Mouse (Mus musculus) neural tube, embryonic 14.5 days (tissue): ENCODE results near the gene Kpna3. TPM values are rescaled to one million over a fixed set of nuclear protein-coding genes. Genes with fewer than 3 reads are reported as not detected.

Experiments used
- ATAC-seq: fragments of 200-750 bp; cut with Nextera tagmentation; 2 replicates; pipeline ENCODE4 v1.8.0; 2017; ENCODE audit warnings: low read depth, mild to moderate bottlenecking, moderate TSS enrichment, moderate library complexity
- H3K27ac ChIP-seq: fragments of 300-500 bp; sonication (generic); 2 replicates; pipeline ENCODE4 v1.5.1; 2014; ENCODE audit warnings: low read depth, mild to moderate bottlenecking, control low read depth, low read length, moderate library complexity, mixed read lengths
- H3K27me3 ChIP-seq: fragments of 300-500 bp; sonication (generic); 2 replicates; pipeline ENCODE4 v1.6.1; 2014; ENCODE audit warnings: low read length; ENCODE audit not compliant: control insufficient read depth, insufficient read depth
- H3K36me3 ChIP-seq: fragments of 300-500 bp; sonication (generic); 2 replicates; pipeline ENCODE4 v1.6.1; 2014; ENCODE audit warnings: low read length, mixed read lengths; ENCODE audit not compliant: control insufficient read depth, insufficient read depth
- H3K4me1 ChIP-seq: fragments of 300-500 bp; sonication (generic); 2 replicates; pipeline ENCODE4 v1.6.1; 2014; ENCODE audit warnings: low read length; ENCODE audit not compliant: control insufficient read depth, insufficient read depth
- H3K4me2 ChIP-seq: fragments of 300-500 bp; sonication (generic); 2 replicates; pipeline ENCODE4 v1.6.1; 2014; ENCODE audit warnings: mild to moderate bottlenecking, low read depth, low read length, control low read depth
- H3K4me3 ChIP-seq: fragments of 300-500 bp; sonication (generic); 2 replicates; pipeline ENCODE4 v1.5.1; 2014; ENCODE audit warnings: low read depth, low read length, control low read depth, mixed read lengths
- H3K9ac ChIP-seq: fragments of 300-500 bp; sonication (generic); replicated peaks from 2 replicates; pipeline ENCODE4 v1.6.1; 2014; ENCODE audit warnings: low read depth, mild to moderate bottlenecking, control low read depth, low read length, mixed read lengths
- H3K9me3 ChIP-seq: fragments of 300-500 bp; sonication (generic); 2 replicates; pipeline ENCODE4 v1.6.1; 2016; ENCODE audit warnings: low read length; ENCODE audit not compliant: control insufficient read depth
- WGBS: fragments of 180-500 bp; shearing (Covaris S2); extraction: QIAGEN DNeasy Blood & Tissue Kit; methylation state at CpG from one replicate; pipeline ENCODE4 v1.1.7; 2014; 5-methylcytosine and 5-hydroxymethylcytosine counted together
- polyA plus RNA-seq: library from polyadenylated mRNA; unstranded; fragments of >200 nt; fragmentation: Nextera tagmentation; extraction: Ambion mirVana; gene quantifications from 2 replicates; pipeline ENCODE4 v1.2.1, GENCODE M21; 2014

Kpna3 gene
- polyA plus RNA-seq, 1 experiment from 2014 or later = 82.1 TPM

GRCm38 (mm10) chr14:61413686-61414085, 26.0 kb downstream of the Kpna3 start:
- H3K36me3 ChIP-seq = no peaks in the 10 kb centered on the region
- no peaks in the 10 kb centered on the region for H3K9me3 ChIP-seq
- no peak for ATAC-seq
- no peak overlapping the region for H3K27ac ChIP-seq
- H3K4me3 ChIP-seq = no peak overlapping the region
- H3K4me1 ChIP-seq = peaks cover 9% of the 10 kb centered on the region; the same call in 1 of the 2 replicates
- H3K9ac ChIP-seq = no peak overlapping the region
- H3K4me2 ChIP-seq = no peak overlapping the region
- 57% methylated on average over 3 of the region's 3 CpGs for WGBS
- no peaks in the 10 kb centered on the region for H3K27me3 ChIP-seq

- Histone ChIP-seq H3K36me3 (no peaks in the 10 kb centered on the region), H3K27ac (no peak overlapping the region), H3K9me3 (no peaks in the 10 kb centered on the region), H3K4me3 (no peak overlapping the region), H3K9ac (no peak overlapping the region), H3K27me3 (no peaks in the 10 kb centered on the region), H3K4me1 (peaks cover 9% of the 10 kb centered on the region; the same call in 1 of the 2 replicates), H3K4me2 (no peak overlapping the region)
- WGBS = 80% methylated on average over 2 of the region's 2 CpGs
- no peak for ATAC-seq
Measured at GRCm38 (mm10) chr14:61410020-61410419, 29.7 kb downstream of the Kpna3 start.

DNA sequence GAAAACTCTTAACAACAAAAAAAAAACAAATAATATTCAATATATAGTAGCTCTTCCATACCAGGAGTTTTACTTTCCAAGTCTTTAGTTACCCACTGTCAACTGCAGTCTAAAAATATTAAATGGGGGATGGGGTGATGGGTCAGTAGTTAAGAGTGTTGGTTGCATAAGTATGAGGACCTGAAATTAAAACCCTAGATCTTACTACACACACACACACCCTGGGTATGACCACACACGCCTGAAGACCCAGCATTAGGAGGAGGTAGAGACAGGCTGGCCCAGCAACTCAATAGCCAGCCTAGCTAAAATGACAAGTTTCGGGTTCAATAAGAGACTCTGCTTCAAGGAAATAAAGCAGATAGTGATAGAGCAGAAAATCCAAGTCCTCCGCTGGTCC, 32.6 kb downstream of the Kpna3 start:
- Histone ChIP-seq H3K4me3 (no peak overlapping the region), H3K4me1 (no peaks in the 10 kb centered on the region), H3K36me3 (no peaks in the 10 kb centered on the region), H3K4me2 (no peak overlapping the region), H3K27me3 (no peaks in the 10 kb centered on the region), H3K9me3 (no peaks in the 10 kb centered on the region), H3K27ac (no peak overlapping the region), H3K9ac (no peak overlapping the region)
- no peak for ATAC-seq
- WGBS = 96% methylated on average over 3 of the region's 3 CpGs

DNA sequence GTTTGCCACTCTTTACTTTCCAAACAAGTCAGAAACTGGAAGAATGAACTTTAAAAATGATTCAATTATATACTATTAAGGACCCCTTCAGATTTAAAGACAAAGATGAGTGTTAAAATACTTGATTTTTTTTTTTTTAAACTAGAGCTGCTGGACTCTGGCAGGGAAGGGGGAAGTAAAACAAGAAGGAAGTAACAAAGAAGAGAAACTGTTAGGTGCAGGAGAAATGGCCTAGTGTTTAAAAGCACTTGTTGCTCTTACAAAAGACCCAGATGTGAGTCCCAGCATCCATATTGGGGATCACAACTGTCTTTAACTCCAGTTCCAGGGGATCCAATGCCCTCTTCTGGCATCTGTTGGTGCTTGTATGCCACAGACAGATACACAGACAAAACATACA, 33.9 kb downstream of the Kpna3 start:
- Histone ChIP-seq H3K27me3 (no peaks in the 10 kb centered on the region), H3K4me3 (no peak overlapping the region), H3K9me3 (no peaks in the 10 kb centered on the region), H3K4me1 (no peaks in the 10 kb centered on the region), H3K4me2 (no peak overlapping the region), H3K36me3 (no peaks in the 10 kb centered on the region), H3K27ac (no peak overlapping the region), H3K9ac (no peak overlapping the region)
- no peak for ATAC-seq

- no peaks in the 10 kb centered on the region for H3K36me3 ChIP-seq
- H3K9me3 ChIP-seq = no peaks in the 10 kb centered on the region
- H3K4me2 ChIP-seq = no peak overlapping the region
- no peak for ATAC-seq
- no peaks in the 10 kb centered on the region for H3K27me3 ChIP-seq
- H3K4me1 ChIP-seq = no peaks in the 10 kb centered on the region
- no peak overlapping the region for H3K9ac ChIP-seq
- H3K27ac ChIP-seq = no peak overlapping the region
- no peak overlapping the region for H3K4me3 ChIP-seq
- 89% methylated on average over 3 of the region's 3 CpGs for WGBS
Measured at GRCm38 (mm10) chr14:61404941-61405340, 34.7 kb downstream of the Kpna3 start.

- no peaks in the 10 kb centered on the region for H3K9me3 ChIP-seq
- WGBS = 86% methylated on average over 6 of the region's 6 CpGs
- H3K4me1 ChIP-seq = no peaks in the 10 kb centered on the region
- ATAC-seq = no peak
- no peak overlapping the region for H3K4me2 ChIP-seq
- H3K27me3 ChIP-seq = no peaks in the 10 kb centered on the region
- no peak overlapping the region for H3K9ac ChIP-seq
- H3K36me3 ChIP-seq = peaks cover 11% of the 10 kb centered on the region
- no peak overlapping the region for H3K4me3 ChIP-seq
- no peak overlapping the region for H3K27ac ChIP-seq
Measured at GRCm38 (mm10) chr14:61394745-61395144, 44.9 kb downstream of the Kpna3 start.

GRCm38 (mm10) chr14:61390586-61390985, 49.1 kb downstream of the Kpna3 start:
- H3K4me1 ChIP-seq = no peaks in the 10 kb centered on the region
- ATAC-seq = no peak
- 89% methylated on average over 3 of the region's 3 CpGs for WGBS

DNA sequence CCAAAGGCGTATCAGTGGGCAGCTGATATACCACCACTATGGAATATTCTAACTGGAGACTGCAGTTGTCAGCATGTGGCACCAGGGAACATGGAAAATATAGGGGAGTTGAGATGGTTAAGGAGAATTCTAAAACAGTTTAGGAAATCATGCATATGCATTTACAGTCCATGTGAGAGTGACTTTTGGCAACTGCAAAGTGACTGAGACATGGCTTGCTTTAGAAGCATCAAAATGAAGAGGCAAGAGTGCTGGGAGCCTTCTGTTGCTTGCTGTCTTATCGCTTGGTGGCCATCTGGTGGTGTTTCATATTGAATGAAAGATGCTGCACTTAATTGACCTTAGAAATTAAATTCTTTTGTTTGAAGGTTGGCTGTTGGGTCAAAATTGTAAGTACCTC, 72.4 kb downstream of the Kpna3 start:
- Histone ChIP-seq H3K27me3 (no peaks in the 10 kb centered on the region), H3K36me3 (peaks cover 34% of the 10 kb centered on the region), H3K4me2 (no peak overlapping the region), H3K4me1 (no peaks in the 10 kb centered on the region), H3K4me3 (no peak overlapping the region), H3K9me3 (no peaks in the 10 kb centered on the region), H3K27ac (no peak overlapping the region), H3K9ac (no peak overlapping the region)
- 85% methylated on average over 2 of the region's 2 CpGs for WGBS
- ATAC-seq = no peak

More at GRCm38 (mm10) chr14:61390586-61390985, 49.1 kb downstream of the Kpna3 start:
- Histone ChIP-seq H3K4me2 (no peak overlapping the region), H3K36me3 (peaks cover 8% of the 10 kb centered on the region; the same call in 1 of the 2 replicates), H3K27me3 (no peaks in the 10 kb centered on the region), H3K27ac (no peak overlapping the region), H3K4me3 (no peak overlapping the region), H3K9me3 (no peaks in the 10 kb centered on the region), H3K9ac (no peak overlapping the region)

DNA sequence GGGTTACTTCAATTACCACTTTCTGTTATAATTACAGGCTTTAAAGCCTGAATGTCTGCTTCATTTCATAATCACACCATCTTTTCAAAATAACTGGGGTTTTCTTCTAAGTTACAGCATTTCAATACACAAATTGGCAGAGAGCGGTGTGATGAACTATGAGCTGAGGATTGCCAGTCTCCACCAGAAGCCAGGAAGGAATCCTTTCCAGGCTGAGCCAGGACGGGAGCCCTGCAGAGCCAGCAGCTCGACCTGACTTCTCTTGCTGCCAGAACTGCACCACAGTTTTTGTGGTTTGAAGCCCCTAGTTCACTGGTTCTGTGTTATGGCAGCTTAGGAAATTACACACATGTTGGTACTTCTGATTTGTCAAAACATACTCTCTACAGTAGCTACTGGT, 75.0 kb downstream of the Kpna3 start:
- Histone ChIP-seq H3K4me1 (0 out of 2 replicates have a peak, but pooled peaks cover 3% of the 10 kb centered on the region), H3K36me3 (peaks cover 15% of the 10 kb centered on the region), H3K9ac (no peak overlapping the region), H3K9me3 (no peaks in the 10 kb centered on the region), H3K4me3 (no peak overlapping the region), H3K27me3 (no peaks in the 10 kb centered on the region), H3K4me2 (no peak overlapping the region), H3K27ac (no peak overlapping the region)
- no peak for ATAC-seq
- 92% methylated on average over 3 of the region's 3 CpGs for WGBS

- ATAC-seq = no peak
- H3K4me2 ChIP-seq = no peak overlapping the region
- peaks cover 15% of the 10 kb centered on the region for H3K36me3 ChIP-seq
- H3K9me3 ChIP-seq = no peaks in the 10 kb centered on the region
- no peak overlapping the region for H3K4me3 ChIP-seq
- H3K9ac ChIP-seq = no peak overlapping the region
- H3K4me1 ChIP-seq = 0 out of 2 replicates have a peak, but pooled peaks cover 3% of the 10 kb centered on the region
- WGBS = 96% methylated on average over 2 of the region's 2 CpGs
- no peak overlapping the region for H3K27ac ChIP-seq
- H3K27me3 ChIP-seq = no peaks in the 10 kb centered on the region
Measured at GRCm38 (mm10) chr14:61363734-61364133, 75.9 kb downstream of the Kpna3 start.
